Mouse (Mus musculus): ENCODE measurements around the gene Igf2r. TPM values are rescaled to one million over a fixed set of nuclear protein-coding genes. Genes with fewer than 3 reads are reported as not detected.

The Igf2r gene
- polyA plus RNA-seq, 1 experiment from 2014 or later = 21.6 TPM

GRCm38 (mm10) chr17:12740317-12740716, 29.1 kb downstream of the Igf2r start:
- H3K4me3 ChIP-seq = no peak overlapping the region
- H3K36me3 ChIP-seq = peaks cover 53% of the 10 kb centered on the region
- H3K4me2 ChIP-seq (replicated peaks) = no peak overlapping the region
- no peak for ATAC-seq (ENCODE audit: low FRiP score, low read depth)
- 62% methylated on average over 2 of the region's 2 CpGs for WGBS
- H3K4me1 ChIP-seq = 0 out of 2 replicates have a peak, but pooled peaks cover 2% of the 10 kb centered on the region
- H3K27ac ChIP-seq = no peak overlapping the region
- H3K27me3 ChIP-seq (replicated peaks) = no peaks in the 10 kb centered on the region
- no peak overlapping the region for H3K9ac ChIP-seq
- H3K9me3 ChIP-seq = peaks cover 23% of the 10 kb centered on the region

- no peak overlapping the region for H3K9ac ChIP-seq
- H3K36me3 ChIP-seq = peaks cover 51% of the 10 kb centered on the region
- H3K4me1 ChIP-seq = 0 out of 2 replicates have a peak, but pooled peaks cover 2% of the 10 kb centered on the region
- H3K9me3 ChIP-seq = peaks cover 23% of the 10 kb centered on the region
- H3K27me3 ChIP-seq (replicated peaks) = no peaks in the 10 kb centered on the region
- no peak overlapping the region for H3K27ac ChIP-seq
- H3K4me2 ChIP-seq (replicated peaks) = no peak overlapping the region
- 80% methylated on average over 4 of the region's 4 CpGs for WGBS
- ATAC-seq (ENCODE audit: low FRiP score, low read depth) = no peak
- no peak overlapping the region for H3K4me3 ChIP-seq
Observed at GRCm38 (mm10) chr17:12739516-12739915, 29.9 kb downstream of the Igf2r start.

- no peak for ATAC-seq (ENCODE audit: low FRiP score, low read depth)
- no peak overlapping the region for H3K4me2 ChIP-seq (replicated peaks)
- WGBS = 42% methylated on average over 1 of the region's 1 CpGs
Observed at GRCm38 (mm10) chr17:12737934-12738333, 31.5 kb downstream of the Igf2r start.

GRCm38 (mm10) chr17:12734205-12734857, 35.1 kb downstream of the Igf2r start:
- H3K9me3 ChIP-seq = no peaks in the 10 kb centered on the region
- no peak overlapping the region for H3K27ac ChIP-seq
- H3K27me3 ChIP-seq (replicated peaks) = no peaks in the 10 kb centered on the region
- no peak for ATAC-seq (ENCODE audit: low FRiP score, low read depth)
- H3K36me3 ChIP-seq = peaks cover 49% of the 10 kb centered on the region
- H3K4me3 ChIP-seq = no peak overlapping the region
- H3K4me2 ChIP-seq (replicated peaks) = no peak overlapping the region
- no peaks in the 10 kb centered on the region for H3K4me1 ChIP-seq
- WGBS = 41% methylated on average over 12 of the region's 12 CpGs
- H3K9ac ChIP-seq = no peak overlapping the region

More at GRCm38 (mm10) chr17:12737934-12738333, 31.5 kb downstream of the Igf2r start:
- Histone ChIP-seq H3K9ac (no peak overlapping the region), H3K9me3 (peaks cover 19% of the 10 kb centered on the region), H3K27me3 (replicated peaks) (no peaks in the 10 kb centered on the region), H3K27ac (no peak overlapping the region), H3K36me3 (peaks cover 51% of the 10 kb centered on the region), H3K4me1 (0 out of 2 replicates have a peak, but pooled peaks cover 2% of the 10 kb centered on the region), H3K4me3 (no peak overlapping the region)

- Histone ChIP-seq H3K4me1 (no peaks in the 10 kb centered on the region), H3K27ac (no peak overlapping the region), H3K4me2 (replicated peaks) (no peak overlapping the region), H3K9me3 (no peaks in the 10 kb centered on the region), H3K9ac (no peak overlapping the region), H3K27me3 (replicated peaks) (no peaks in the 10 kb centered on the region), H3K36me3 (peaks cover 49% of the 10 kb centered on the region), H3K4me3 (no peak overlapping the region)
- ATAC-seq (ENCODE audit: low FRiP score, low read depth) = no peak
- WGBS = 95% methylated on average over 6 of the region's 6 CpGs
Observed at GRCm38 (mm10) chr17:12733128-12733527, 36.3 kb downstream of the Igf2r start.

GRCm38 (mm10) chr17:12728536-12728935, 40.9 kb downstream of the Igf2r start:
- peaks cover 20% of the 10 kb centered on the region for H3K4me1 ChIP-seq
- no peak overlapping the region for H3K9ac ChIP-seq
- WGBS = 52% methylated on average over 1 of the region's 1 CpGs
- H3K27ac ChIP-seq = no peak overlapping the region
- no peaks in the 10 kb centered on the region for H3K27me3 ChIP-seq (replicated peaks)
- no peak overlapping the region for H3K4me2 ChIP-seq (replicated peaks)
- H3K9me3 ChIP-seq = no peaks in the 10 kb centered on the region
- peaks cover 44% of the 10 kb centered on the region for H3K36me3 ChIP-seq
- no peak overlapping the region for H3K4me3 ChIP-seq
- ATAC-seq (ENCODE audit: low FRiP score, low read depth) = no peak

- Histone ChIP-seq H3K27me3 (replicated peaks) (no peaks in the 10 kb centered on the region), H3K9me3 (no peaks in the 10 kb centered on the region), H3K4me2 (replicated peaks) (no peak overlapping the region), H3K9ac (no peak overlapping the region), H3K27ac (no peak overlapping the region), H3K4me3 (no peak overlapping the region), H3K36me3 (peaks cover 38% of the 10 kb centered on the region), H3K4me1 (peaks cover 20% of the 10 kb centered on the region)
- no peak for ATAC-seq (ENCODE audit: low FRiP score, low read depth)
- WGBS = 85% methylated on average over 3 of the region's 3 CpGs
Observed at GRCm38 (mm10) chr17:12727748-12728147, 41.7 kb downstream of the Igf2r start.

- Histone ChIP-seq H3K27me3 (replicated peaks) (no peaks in the 10 kb centered on the region), H3K9me3 (no peaks in the 10 kb centered on the region), H3K4me2 (replicated peaks) (no peak overlapping the region), H3K4me1 (peaks cover 20% of the 10 kb centered on the region), H3K9ac (no peak overlapping the region), H3K36me3 (peaks cover 37% of the 10 kb centered on the region), H3K27ac (no peak overlapping the region), H3K4me3 (no peak overlapping the region)
- WGBS = 49% methylated on average over 4 of the region's 4 CpGs
- no peak for ATAC-seq (ENCODE audit: low FRiP score, low read depth)
Observed at GRCm38 (mm10) chr17:12725871-12726270, 43.6 kb downstream of the Igf2r start.

- Histone ChIP-seq H3K9me3 (no peaks in the 10 kb centered on the region), H3K36me3 (peaks cover 36% of the 10 kb centered on the region), H3K27ac (no peak overlapping the region), H3K27me3 (replicated peaks) (no peaks in the 10 kb centered on the region), H3K4me2 (replicated peaks) (no peak overlapping the region), H3K4me1 (peaks cover 20% of the 10 kb centered on the region), H3K4me3 (no peak overlapping the region), H3K9ac (no peak overlapping the region)
- WGBS = 43% methylated on average over 6 of the region's 6 CpGs
- no peak; the same call in 1 of the 2 replicates for ATAC-seq (ENCODE audit: low FRiP score, low read depth)
Observed at GRCm38 (mm10) chr17:12724767-12725744, 44.4 kb downstream of the Igf2r start.

- ATAC-seq (ENCODE audit: low FRiP score, low read depth) = no peak
- Histone ChIP-seq H3K27ac (no peak overlapping the region), H3K9me3 (no peaks in the 10 kb centered on the region), H3K36me3 (peaks cover 37% of the 10 kb centered on the region), H3K27me3 (replicated peaks) (no peaks in the 10 kb centered on the region), H3K9ac (no peak overlapping the region), H3K4me3 (no peak overlapping the region), H3K4me2 (replicated peaks) (no peak overlapping the region), H3K4me1 (peaks cover 20% of the 10 kb centered on the region)
- 83% methylated on average over 5 of the region's 5 CpGs for WGBS
Observed at GRCm38 (mm10) chr17:12723986-12724766, 45.3 kb downstream of the Igf2r start.

GRCm38 (mm10) chr17:12722622-12723021, 46.8 kb downstream of the Igf2r start:
- peaks cover 20% of the 10 kb centered on the region for H3K4me1 ChIP-seq
- WGBS = 64% methylated on average over 8 of the region's 8 CpGs
- no peak for ATAC-seq (ENCODE audit: low FRiP score, low read depth)
- H3K4me2 ChIP-seq (replicated peaks) = no peak overlapping the region
- H3K4me3 ChIP-seq = no peak overlapping the region
- peaks cover 52% of the 10 kb centered on the region for H3K36me3 ChIP-seq
- no peaks in the 10 kb centered on the region for H3K27me3 ChIP-seq (replicated peaks)
- H3K9ac ChIP-seq = no peak overlapping the region
- H3K27ac ChIP-seq = no peak overlapping the region
- no peaks in the 10 kb centered on the region for H3K9me3 ChIP-seq
